Mouse (Mus musculus) kidney, embryonic 15.5 days (tissue): ENCODE measurements at regions not wholly inside any gene's neighbourhood (a gene's known extent, or its start where the extent isn't known, plus 50 kb on each side); places are given as distances from the start of the nearest gene placed in this dataset.

Source experiments
- ATAC-seq: fragments of 200-750 bp; cut with Nextera tagmentation; replicated peaks from 2 replicates; pipeline ENCODE4 v1.8.0; 2017; ENCODE audit warnings: moderate TSS enrichment; ENCODE audit not compliant: low FRiP score
- H3K27ac ChIP-seq: fragments of 300-500 bp; sonication (generic); 2 replicates; pipeline ENCODE4 v1.5.1; 2015; ENCODE audit warnings: mild to moderate bottlenecking, inconsistent platforms
- H3K27me3 ChIP-seq: fragments of 300-500 bp; sonication (generic); 2 replicates; pipeline ENCODE4 v1.6.1; 2015; ENCODE audit warnings: inconsistent platforms
- H3K36me3 ChIP-seq: fragments of 300-500 bp; sonication (generic); 2 replicates; pipeline ENCODE4 v1.6.1; 2015; ENCODE audit warnings: inconsistent platforms
- H3K4me1 ChIP-seq: fragments of 300-500 bp; sonication (generic); 2 replicates; pipeline ENCODE4 v1.6.1; 2015; ENCODE audit warnings: inconsistent platforms
- H3K4me2 ChIP-seq: fragments of 300-500 bp; sonication (generic); 2 replicates; pipeline ENCODE4 v1.6.1; 2015; ENCODE audit warnings: moderate library complexity, mild to moderate bottlenecking, inconsistent platforms
- H3K4me3 ChIP-seq: fragments of 300-500 bp; sonication (generic); replicated peaks from 2 replicates; pipeline ENCODE4 v1.5.1; 2015; ENCODE audit warnings: mild to moderate bottlenecking, inconsistent platforms
- H3K9ac ChIP-seq: fragments of 300-500 bp; sonication (generic); 2 replicates; pipeline ENCODE4 v1.6.1; 2015; ENCODE audit warnings: mild to moderate bottlenecking, inconsistent platforms
- H3K9me3 ChIP-seq: fragments of 300-500 bp; sonication (generic); replicated peaks from 2 replicates; pipeline ENCODE4 v1.6.1; 2016; ENCODE audit warnings: inconsistent platforms
- WGBS: fragments of 180-500 bp; shearing (Covaris S2); methylation state at CpG from one replicate; pipeline ENCODE4 v1.1.7; 2015; ENCODE audit warnings: mixed read lengths; 5-methylcytosine and 5-hydroxymethylcytosine counted together

DNA sequence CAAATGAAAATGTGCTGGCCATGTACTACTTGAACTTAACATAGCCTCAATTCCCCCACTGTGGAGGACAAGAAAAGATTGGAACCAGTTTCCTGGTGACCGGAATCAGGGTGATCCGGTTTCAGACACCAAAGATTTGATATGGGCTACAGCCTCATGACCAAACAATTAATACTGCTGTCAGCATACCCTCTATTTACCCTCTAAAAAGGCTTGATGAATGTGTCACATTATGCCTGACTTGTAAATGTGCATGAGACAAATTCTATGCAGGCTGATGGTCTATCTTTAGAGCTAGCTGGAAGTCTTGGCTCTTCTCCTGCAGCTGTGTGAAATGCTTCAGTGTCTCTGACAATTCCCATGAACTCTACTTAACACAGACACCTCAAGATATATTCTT lies 372.8 kb upstream of the Hsf2 start:
- no peak for ATAC-seq
- no peak overlapping the region for H3K4me2 ChIP-seq
- H3K36me3 ChIP-seq, result no peaks in the 10 kb centered on the region
- no peak overlapping the region for H3K9ac ChIP-seq
- no peak overlapping the region for H3K4me3 ChIP-seq
- no peaks in the 10 kb centered on the region for H3K9me3 ChIP-seq
- 81% methylated on average over 2 of the region's 2 CpGs for WGBS
- H3K4me1 ChIP-seq, result no peaks in the 10 kb centered on the region
- no peak overlapping the region for H3K27ac ChIP-seq
- no peaks in the 10 kb centered on the region for H3K27me3 ChIP-seq

GRCm38 (mm10) chr10:57114696-57115271 lies 371.4 kb upstream of the Hsf2 start:
- Histone ChIP-seq H3K36me3 (no peaks in the 10 kb centered on the region), H3K27me3 (no peaks in the 10 kb centered on the region), H3K9me3 (no peaks in the 10 kb centered on the region), H3K4me1 (no peaks in the 10 kb centered on the region), H3K9ac (no peak overlapping the region), H3K4me2 (no peak overlapping the region), H3K4me3 (no peak overlapping the region), H3K27ac (no peak overlapping the region)
- WGBS, result 92% methylated on average over 8 of the region's 8 CpGs
- ATAC-seq, result no peak

- Histone ChIP-seq H3K4me1 (no peaks in the 10 kb centered on the region), H3K4me3 (no peak overlapping the region), H3K36me3 (no peaks in the 10 kb centered on the region), H3K4me2 (no peak overlapping the region), H3K9ac (no peak overlapping the region), H3K27ac (no peak overlapping the region), H3K27me3 (no peaks in the 10 kb centered on the region), H3K9me3 (no peaks in the 10 kb centered on the region)
- 77% methylated on average over 1 of the region's 1 CpGs for WGBS
- ATAC-seq, result no peak
Observed at GRCm38 (mm10) chr10:57121514-57121913, 364.7 kb upstream of the Hsf2 start.

GRCm38 (mm10) chr10:57127185-57127584 lies 359.0 kb upstream of the Hsf2 start:
- no peak overlapping the region for H3K4me2 ChIP-seq
- no peak for ATAC-seq
- H3K4me3 ChIP-seq, result no peak overlapping the region
- no peaks in the 10 kb centered on the region for H3K9me3 ChIP-seq
- 70% methylated on average over 3 of the region's 3 CpGs for WGBS
- H3K36me3 ChIP-seq, result no peaks in the 10 kb centered on the region
- no peaks in the 10 kb centered on the region for H3K27me3 ChIP-seq
- no peak overlapping the region for H3K9ac ChIP-seq
- no peaks in the 10 kb centered on the region for H3K4me1 ChIP-seq
- H3K27ac ChIP-seq, result no peak overlapping the region

- H3K9ac ChIP-seq, result no peak overlapping the region
- no peaks in the 10 kb centered on the region for H3K36me3 ChIP-seq
- no peak overlapping the region for H3K4me3 ChIP-seq
- H3K9me3 ChIP-seq, result no peaks in the 10 kb centered on the region
- 72% methylated on average over 4 of the region's 4 CpGs for WGBS
- H3K4me1 ChIP-seq, result no peaks in the 10 kb centered on the region
- no peak for ATAC-seq
- H3K4me2 ChIP-seq, result no peak overlapping the region
- H3K27ac ChIP-seq, result no peak overlapping the region
- no peaks in the 10 kb centered on the region for H3K27me3 ChIP-seq
Observed at GRCm38 (mm10) chr10:57156426-57156825, 329.8 kb upstream of the Hsf2 start.

DNA sequence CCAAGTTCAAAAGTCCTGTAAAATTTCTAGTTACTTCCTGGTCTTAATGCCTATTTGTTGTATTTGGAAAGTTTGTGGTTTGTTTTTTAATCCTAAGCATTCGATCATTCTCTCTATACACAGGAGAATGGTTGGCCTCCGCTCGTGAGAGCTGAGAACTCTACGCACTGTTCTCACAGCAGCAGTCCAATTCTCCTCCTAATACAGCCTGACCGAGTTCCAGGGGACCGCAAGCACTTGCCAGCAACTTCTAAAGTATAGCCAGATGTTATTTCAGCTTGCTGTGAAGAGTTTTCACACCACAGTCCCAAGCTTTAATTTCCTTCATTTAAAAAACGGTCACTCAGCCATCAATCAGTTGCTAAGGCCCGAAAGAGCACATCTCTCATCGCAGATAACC lies 329.3 kb upstream of the Hsf2 start:
- Histone ChIP-seq H3K27ac (no peak overlapping the region), H3K9me3 (no peaks in the 10 kb centered on the region), H3K4me2 (no peak overlapping the region), H3K4me1 (no peaks in the 10 kb centered on the region), H3K27me3 (no peaks in the 10 kb centered on the region), H3K4me3 (no peak overlapping the region), H3K36me3 (no peaks in the 10 kb centered on the region), H3K9ac (no peak overlapping the region)
- ATAC-seq, result no peak
- 65% methylated on average over 9 of the region's 9 CpGs for WGBS

DNA sequence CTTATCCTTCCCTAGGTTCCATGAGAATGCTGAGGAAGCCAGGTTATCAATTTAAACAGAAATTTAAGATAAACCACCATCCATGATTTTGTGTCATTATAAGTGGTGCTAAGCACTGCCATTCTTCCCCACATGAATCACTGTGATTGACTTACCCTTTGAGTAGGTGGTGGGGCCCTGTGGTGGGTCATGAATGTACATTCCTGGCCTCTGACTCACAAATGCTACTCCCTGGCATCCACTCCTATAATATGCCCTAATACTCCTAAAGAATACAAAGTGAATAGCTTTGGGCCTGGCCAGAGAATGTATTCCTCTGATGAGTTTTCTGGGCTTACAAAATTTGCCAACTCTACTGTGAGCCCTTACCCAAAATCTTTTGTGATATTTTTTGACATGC lies 325.6 kb upstream of the Hsf2 start:
- no peaks in the 10 kb centered on the region for H3K36me3 ChIP-seq
- H3K27me3 ChIP-seq, result no peaks in the 10 kb centered on the region
- H3K4me3 ChIP-seq, result no peak overlapping the region
- no peaks in the 10 kb centered on the region for H3K4me1 ChIP-seq
- no peak overlapping the region for H3K27ac ChIP-seq
- H3K4me2 ChIP-seq, result no peak overlapping the region
- no peaks in the 10 kb centered on the region for H3K9me3 ChIP-seq
- ATAC-seq, result no peak
- no peak overlapping the region for H3K9ac ChIP-seq

DNA sequence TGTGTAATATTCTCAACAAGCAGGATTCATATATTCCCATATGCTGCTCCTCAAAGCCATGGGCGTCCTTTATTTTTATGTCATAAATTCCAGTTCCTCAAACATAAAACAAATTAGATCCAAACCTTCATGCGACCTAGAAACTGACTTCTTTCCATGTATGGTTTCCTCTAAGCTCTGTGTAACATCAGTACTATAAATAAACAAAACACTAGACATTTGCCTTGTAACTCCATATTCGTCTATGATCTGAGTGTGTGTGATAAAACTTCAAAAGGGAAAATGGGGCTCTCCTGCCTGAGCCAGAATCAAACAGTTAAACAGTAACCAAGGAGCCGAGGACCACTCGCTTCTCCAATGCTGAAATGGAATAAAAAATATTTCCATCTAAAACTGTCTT lies 322.8 kb upstream of the Hsf2 start:
- H3K36me3 ChIP-seq, result no peaks in the 10 kb centered on the region
- H3K4me3 ChIP-seq, result no peak overlapping the region
- H3K4me2 ChIP-seq, result no peak overlapping the region
- ATAC-seq, result no peak
- no peaks in the 10 kb centered on the region for H3K9me3 ChIP-seq
- H3K27ac ChIP-seq, result no peak overlapping the region
- H3K4me1 ChIP-seq, result no peaks in the 10 kb centered on the region
- H3K9ac ChIP-seq, result no peak overlapping the region
- no peaks in the 10 kb centered on the region for H3K27me3 ChIP-seq
- 61% methylated on average over 5 of the region's 5 CpGs for WGBS

DNA sequence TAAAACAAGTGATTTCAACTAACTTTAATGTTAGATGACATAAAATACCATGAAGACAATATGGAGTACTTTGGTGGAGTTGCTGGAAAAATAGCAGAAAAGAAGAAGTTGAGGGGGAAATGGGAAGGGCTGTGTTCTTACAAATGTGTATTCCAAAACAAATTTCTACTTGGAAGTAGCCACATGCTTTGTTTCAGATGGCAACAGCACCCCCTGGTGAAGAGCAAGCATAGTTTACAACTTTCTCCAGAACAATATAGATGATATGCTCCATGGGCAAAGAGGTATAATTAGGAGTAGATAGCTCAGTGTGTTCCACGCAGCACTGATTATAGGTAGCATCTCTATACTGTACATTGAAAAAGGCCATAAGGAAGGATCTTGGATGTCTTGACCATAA lies 302.6 kb upstream of the Hsf2 start:
- Histone ChIP-seq H3K4me3 (no peak overlapping the region), H3K27ac (no peak overlapping the region), H3K9me3 (no peaks in the 10 kb centered on the region), H3K27me3 (no peaks in the 10 kb centered on the region), H3K4me1 (no peaks in the 10 kb centered on the region), H3K36me3 (no peaks in the 10 kb centered on the region), H3K9ac (no peak overlapping the region), H3K4me2 (no peak overlapping the region)
- ATAC-seq, result no peak
- 63% methylated on average over 1 of the region's 1 CpGs for WGBS

DNA sequence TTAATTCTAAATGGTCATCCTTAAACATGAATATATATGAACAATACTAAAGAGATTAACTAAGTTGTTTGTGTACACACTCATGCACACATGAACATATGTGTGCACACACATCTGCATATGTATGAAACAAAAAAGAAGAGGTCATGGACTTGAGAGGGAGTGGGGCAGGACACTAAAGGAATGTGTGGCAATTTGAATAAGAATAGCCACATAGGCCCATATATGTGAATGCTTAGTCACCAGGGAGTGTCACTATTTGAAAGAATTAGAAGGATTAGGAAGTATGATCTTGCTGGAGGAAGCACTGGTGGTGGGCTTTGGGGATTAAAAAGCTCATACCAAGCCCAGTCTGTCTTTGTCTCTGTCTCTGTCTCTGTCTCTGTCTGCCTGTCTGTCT lies 275.5 kb upstream of the Hsf2 start:
- no peak overlapping the region for H3K4me2 ChIP-seq
- H3K9ac ChIP-seq, result no peak overlapping the region

GRCm38 (mm10) chr10:57231117-57231516 lies 255.1 kb upstream of the Hsf2 start:
- WGBS, result 63% methylated on average over 3 of the region's 3 CpGs
- Histone ChIP-seq H3K27me3 (no peaks in the 10 kb centered on the region), H3K4me3 (no peak overlapping the region), H3K4me1 (no peaks in the 10 kb centered on the region), H3K36me3 (no peaks in the 10 kb centered on the region), H3K4me2 (no peak overlapping the region), H3K27ac (no peak overlapping the region), H3K9me3 (no peaks in the 10 kb centered on the region), H3K9ac (no peak overlapping the region)
- ATAC-seq, result no peak

More for the DNA sequence above, 275.5 kb upstream of the Hsf2 start:
- Histone ChIP-seq H3K36me3 (no peaks in the 10 kb centered on the region), H3K27me3 (no peaks in the 10 kb centered on the region), H3K4me3 (no peak overlapping the region), H3K27ac (no peak overlapping the region), H3K9me3 (no peaks in the 10 kb centered on the region), H3K4me1 (no peaks in the 10 kb centered on the region)
- ATAC-seq, result no peak

DNA sequence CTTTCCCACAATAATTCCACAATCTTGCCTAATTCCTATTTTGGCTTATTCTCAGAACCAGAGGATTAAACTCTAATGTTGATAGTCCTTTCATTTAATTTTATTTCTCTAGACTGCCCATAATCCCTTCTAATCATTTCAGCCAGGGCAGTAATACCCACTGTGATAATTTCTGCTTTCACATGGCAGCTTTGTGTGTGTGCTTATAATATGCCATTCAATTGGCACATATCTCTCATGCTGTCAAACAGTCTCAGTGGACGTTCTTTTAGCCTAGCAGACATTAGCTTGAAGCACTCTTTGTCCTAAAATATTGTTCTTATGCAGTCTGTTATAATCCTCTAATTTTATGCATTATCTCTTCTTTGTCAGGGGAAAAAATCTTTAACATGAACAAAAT lies 205.0 kb upstream of the Hsf2 start:
- H3K27ac ChIP-seq, result no peak overlapping the region
- H3K9me3 ChIP-seq, result no peaks in the 10 kb centered on the region
- ATAC-seq, result no peak
- 69% methylated on average over 1 of the region's 1 CpGs for WGBS
- H3K36me3 ChIP-seq, result no peaks in the 10 kb centered on the region
- H3K4me1 ChIP-seq, result no peaks in the 10 kb centered on the region
- no peak overlapping the region for H3K9ac ChIP-seq
- no peaks in the 10 kb centered on the region for H3K27me3 ChIP-seq
- H3K4me2 ChIP-seq, result no peak overlapping the region
- H3K4me3 ChIP-seq, result no peak overlapping the region

GRCm38 (mm10) chr10:57282896-57283295 lies 203.3 kb upstream of the Hsf2 start:
- Histone ChIP-seq H3K27ac (no peak overlapping the region), H3K4me2 (no peak overlapping the region), H3K9ac (no peak overlapping the region), H3K36me3 (no peaks in the 10 kb centered on the region), H3K9me3 (no peaks in the 10 kb centered on the region), H3K27me3 (no peaks in the 10 kb centered on the region), H3K4me1 (no peaks in the 10 kb centered on the region), H3K4me3 (no peak overlapping the region)
- ATAC-seq, result no peak
- 66% methylated on average over 5 of the region's 5 CpGs for WGBS
